Mouse (Mus musculus): ENCODE measurements around the gene Ccdc85c. TPM values are rescaled to one million over a fixed set of nuclear protein-coding genes. Genes with fewer than 3 reads are reported as not detected.

The Ccdc85c gene
- polyA plus RNA-seq, 1 experiment from 2014 or later = 4.9 TPM

- peaks cover 72% of the 10 kb centered on the region for H3K4me1 ChIP-seq
Observed at GRCm38 (mm10) chr12:108274313-108274595, 971 bp downstream of the Ccdc85c start.

DNA sequence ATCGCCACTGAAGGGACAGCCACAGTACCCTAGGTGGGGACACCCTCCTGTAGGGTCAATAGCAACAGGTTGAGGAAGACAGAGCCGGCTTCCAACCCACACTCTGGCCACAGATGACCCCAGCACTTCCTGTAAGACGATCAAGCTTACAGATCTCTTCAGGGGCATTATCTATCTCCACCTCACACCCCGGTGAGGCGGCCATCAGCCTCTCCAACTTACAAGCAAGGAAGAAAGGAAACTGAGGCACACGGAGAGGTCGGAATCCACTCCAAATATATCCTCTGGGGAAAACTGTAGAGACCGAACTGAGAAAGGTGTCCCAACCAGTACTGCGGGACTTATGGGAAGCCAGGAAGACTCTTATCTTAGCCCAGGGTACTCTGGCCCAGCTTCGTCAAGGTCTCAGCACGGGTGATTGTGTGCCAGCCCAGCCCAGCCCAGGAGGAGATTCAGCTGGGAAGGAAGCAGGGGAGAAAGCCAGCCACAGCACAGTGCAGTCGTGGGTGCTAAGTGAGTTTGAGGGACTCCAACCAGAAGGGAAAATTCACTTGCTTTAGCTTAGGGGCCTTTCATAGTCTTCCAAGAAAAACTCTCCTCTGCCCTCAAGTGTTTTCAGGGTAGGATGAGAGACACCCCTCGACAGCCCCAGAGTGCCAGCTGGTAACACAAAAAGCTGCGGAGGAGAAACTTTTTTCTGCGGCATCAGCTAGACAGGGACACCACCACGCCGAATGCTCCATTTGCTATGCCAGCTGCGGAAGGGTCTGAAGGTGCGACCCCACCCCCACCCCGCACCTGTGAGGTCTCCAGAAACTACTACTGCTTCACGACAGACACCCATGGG lies 1.5 kb downstream of the Ccdc85c start:
- Histone ChIP-seq H3K4me2 (peak overlapping the region; percentile 83), H3K4me1 (peaks cover 68% of the 10 kb centered on the region), H3K9ac (peak overlapping the region; percentile 73), H3K4me3 (peak overlapping the region; percentile 67), H3K9me3 (no peaks in the 10 kb centered on the region), H3K27ac (no peak overlapping the region), H3K27me3 (peaks cover 11% of the 10 kb centered on the region; the same call in 1 of the 2 replicates), H3K36me3 (no peaks in the 10 kb centered on the region)
- no peak for ATAC-seq (ENCODE audit: borderline replicate concordance, extremely low read depth, low FRiP score, low TSS enrichment)
- 6% methylated on average over 21 of the region's 21 CpGs for WGBS

More at GRCm38 (mm10) chr12:108274313-108274595, 971 bp downstream of the Ccdc85c start:
- Histone ChIP-seq H3K4me2 (peak overlapping the region; percentile 83), H3K9me3 (no peaks in the 10 kb centered on the region), H3K36me3 (no peaks in the 10 kb centered on the region), H3K4me3 (peak overlapping the region; percentile 67), H3K9ac (peak overlapping the region; percentile 73), H3K27me3 (peaks cover 11% of the 10 kb centered on the region; the same call in 1 of the 2 replicates), H3K27ac (no peak overlapping the region)
- 1% methylated on average over 31 of the region's 35 CpGs for WGBS
- ATAC-seq (ENCODE audit: borderline replicate concordance, extremely low read depth, low FRiP score, low TSS enrichment) = no peak

DNA sequence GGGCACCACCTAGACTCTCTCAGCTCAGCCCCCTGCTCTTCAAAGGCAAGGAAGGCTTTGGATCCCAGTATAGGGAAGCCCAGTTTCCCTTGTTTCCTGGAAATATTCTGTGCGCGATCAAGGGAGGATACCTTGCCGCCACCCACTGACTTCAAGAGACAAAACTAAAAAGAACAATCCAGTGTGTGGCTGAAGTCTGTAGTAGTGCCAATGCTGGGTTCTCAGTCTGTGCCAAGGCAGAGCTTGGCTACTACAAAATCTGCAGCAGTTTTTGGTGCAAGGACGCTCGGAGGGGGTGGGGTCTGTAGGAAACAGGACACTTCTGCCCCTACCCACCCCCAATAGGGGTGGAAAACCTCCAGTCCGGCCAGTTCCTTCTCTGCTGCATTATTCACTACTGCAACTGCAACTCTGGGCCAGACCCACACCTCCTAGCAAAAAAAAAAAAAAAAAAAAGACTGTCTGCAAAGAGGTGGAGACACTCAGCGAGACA lies 3.0 kb downstream of the Ccdc85c start:
- Histone ChIP-seq H3K4me2 (peak overlapping the region; percentile 83), H3K4me3 (no peak overlapping the region), H3K27me3 (peaks cover 8% of the 10 kb centered on the region; the same call in 1 of the 2 replicates), H3K9me3 (no peaks in the 10 kb centered on the region), H3K27ac (no peak overlapping the region), H3K36me3 (no peaks in the 10 kb centered on the region), H3K9ac (no peak overlapping the region), H3K4me1 (peaks cover 57% of the 10 kb centered on the region)
- WGBS = 53% methylated on average over 7 of the region's 7 CpGs
- ATAC-seq (ENCODE audit: borderline replicate concordance, extremely low read depth, low FRiP score, low TSS enrichment) = no peak

DNA sequence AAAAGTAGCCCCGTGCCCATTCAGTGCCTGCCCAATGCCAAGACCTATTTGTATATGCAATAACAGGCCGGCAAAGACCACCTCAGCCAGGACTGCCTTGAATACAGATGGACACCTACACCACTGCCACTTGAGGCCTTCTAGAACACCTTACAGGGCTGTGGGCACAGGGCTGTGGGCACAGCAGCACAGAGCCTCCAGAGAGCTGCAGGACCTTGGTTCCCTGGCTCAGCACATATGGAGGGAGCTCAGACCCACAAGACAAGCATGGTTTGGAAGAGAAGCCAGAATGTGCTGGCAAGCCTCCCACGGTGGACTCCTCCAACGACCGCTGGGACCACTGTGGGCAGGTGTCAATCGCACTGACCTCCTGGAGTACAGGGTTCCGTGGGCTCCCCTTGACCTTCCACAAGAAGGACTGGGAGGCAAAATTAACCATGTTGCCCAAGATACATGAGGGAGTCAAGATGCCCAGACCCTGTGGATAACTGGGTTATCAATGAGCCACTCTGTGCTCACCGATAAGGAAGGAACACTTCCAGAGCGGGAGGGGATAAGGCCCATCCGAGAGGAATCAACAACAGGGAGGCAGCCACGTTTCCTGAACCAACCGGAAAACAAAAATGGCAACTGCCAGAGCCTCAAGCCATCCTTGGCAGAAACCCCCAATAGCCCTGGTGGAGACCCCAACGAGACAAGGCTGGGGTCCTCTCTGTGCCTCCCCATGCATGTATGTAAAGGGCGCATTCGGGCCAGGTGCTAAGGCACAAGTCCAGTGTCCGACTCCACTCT lies 3.7 kb downstream of the Ccdc85c start:
- peaks cover 57% of the 10 kb centered on the region for H3K4me1 ChIP-seq
- ATAC-seq (ENCODE audit: borderline replicate concordance, extremely low read depth, low FRiP score, low TSS enrichment) = no peak
- no peak overlapping the region for H3K4me3 ChIP-seq
- no peaks in the 10 kb centered on the region for H3K36me3 ChIP-seq
- H3K9ac ChIP-seq = no peak overlapping the region
- H3K4me2 ChIP-seq = peak overlapping the region; percentile 83
- 76% methylated on average over 16 of the region's 16 CpGs for WGBS
- H3K27ac ChIP-seq = no peak overlapping the region
- H3K9me3 ChIP-seq = no peaks in the 10 kb centered on the region
- H3K27me3 ChIP-seq = peaks cover 7% of the 10 kb centered on the region; the same call in 1 of the 2 replicates

- ATAC-seq (ENCODE audit: borderline replicate concordance, extremely low read depth, low FRiP score, low TSS enrichment) = no peak
- Histone ChIP-seq H3K9ac (no peak overlapping the region), H3K9me3 (no peaks in the 10 kb centered on the region), H3K4me2 (no peak overlapping the region), H3K4me3 (no peak overlapping the region), H3K27me3 (peaks cover 7% of the 10 kb centered on the region; the same call in 1 of the 2 replicates), H3K4me1 (peaks cover 64% of the 10 kb centered on the region), H3K27ac (no peak overlapping the region), H3K36me3 (no peaks in the 10 kb centered on the region)
- WGBS = 50% methylated on average over 12 of the region's 13 CpGs
Observed at GRCm38 (mm10) chr12:108270240-108270919, 4.8 kb downstream of the Ccdc85c start.

- ATAC-seq (ENCODE audit: borderline replicate concordance, extremely low read depth, low FRiP score, low TSS enrichment) = no peak
- Histone ChIP-seq H3K4me2 (no peak overlapping the region), H3K36me3 (no peaks in the 10 kb centered on the region), H3K27ac (no peak overlapping the region), H3K9me3 (no peaks in the 10 kb centered on the region), H3K4me1 (peaks cover 69% of the 10 kb centered on the region), H3K9ac (no peak overlapping the region), H3K4me3 (no peak overlapping the region), H3K27me3 (peaks cover 6% of the 10 kb centered on the region; the same call in 1 of the 2 replicates)
- 65% methylated on average over 5 of the region's 5 CpGs for WGBS
Observed at GRCm38 (mm10) chr12:108269699-108270098, 5.5 kb downstream of the Ccdc85c start.

DNA sequence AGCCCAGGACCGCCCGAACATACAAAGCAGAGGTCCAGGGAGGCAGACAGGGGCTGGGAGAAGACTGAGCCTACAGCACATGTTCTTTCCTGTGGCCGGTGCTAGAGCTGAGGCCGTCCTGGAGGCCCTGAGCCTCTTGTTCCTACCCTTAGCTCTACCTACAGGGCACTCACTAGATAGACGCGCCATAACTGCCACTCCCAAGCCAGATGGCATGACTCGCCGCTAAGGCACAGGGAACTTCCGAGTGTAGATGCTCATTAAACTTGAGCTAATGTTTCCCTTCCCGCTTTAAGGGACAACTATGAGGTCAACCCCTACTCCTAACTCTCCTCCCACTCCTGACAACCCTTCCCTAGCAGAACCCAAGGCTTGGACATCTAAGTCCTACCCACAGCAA lies 6.3 kb downstream of the Ccdc85c start:
- no peak overlapping the region for H3K9ac ChIP-seq
- no peak overlapping the region for H3K4me2 ChIP-seq
- peaks cover 66% of the 10 kb centered on the region for H3K4me1 ChIP-seq
- 0 out of 2 replicates have a peak, but pooled peaks cover under 1% of the 10 kb centered on the region for H3K27me3 ChIP-seq
- no peak overlapping the region for H3K4me3 ChIP-seq
- no peaks in the 10 kb centered on the region for H3K36me3 ChIP-seq
- no peaks in the 10 kb centered on the region for H3K9me3 ChIP-seq
- WGBS = 85% methylated on average over 10 of the region's 10 CpGs
- no peak overlapping the region for H3K27ac ChIP-seq
- no peak for ATAC-seq (ENCODE audit: borderline replicate concordance, extremely low read depth, low FRiP score, low TSS enrichment)

DNA sequence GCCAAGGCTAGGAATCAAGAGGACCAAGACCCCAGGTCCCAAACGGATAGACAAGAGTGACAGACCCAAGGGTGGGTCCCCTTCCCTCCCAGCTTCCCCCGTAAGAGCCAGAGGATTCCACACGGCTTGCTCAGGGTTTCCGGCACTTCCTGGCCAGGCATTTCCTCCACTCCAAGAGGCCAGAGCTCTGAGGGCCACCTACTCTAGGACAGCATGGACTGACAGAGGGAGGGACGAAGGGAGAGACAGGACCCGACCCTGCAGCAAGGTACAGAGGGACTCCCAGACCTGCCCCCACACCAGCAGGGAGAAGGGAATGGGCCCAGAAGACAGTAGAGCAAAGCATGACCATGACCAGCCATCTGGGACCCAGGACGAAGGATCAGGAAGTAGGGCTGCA lies 7.6 kb downstream of the Ccdc85c start:
- Histone ChIP-seq H3K4me3 (no peak overlapping the region), H3K9me3 (no peaks in the 10 kb centered on the region), H3K4me1 (peaks cover 52% of the 10 kb centered on the region), H3K9ac (no peak overlapping the region), H3K36me3 (no peaks in the 10 kb centered on the region), H3K27ac (peak overlapping the region; percentile 52; the same call in 1 of the 2 replicates), H3K4me2 (no peak overlapping the region), H3K27me3 (no peaks in the 10 kb centered on the region)
- ATAC-seq (ENCODE audit: borderline replicate concordance, extremely low read depth, low FRiP score, low TSS enrichment) = no peak
- WGBS = 62% methylated on average over 7 of the region's 7 CpGs

DNA sequence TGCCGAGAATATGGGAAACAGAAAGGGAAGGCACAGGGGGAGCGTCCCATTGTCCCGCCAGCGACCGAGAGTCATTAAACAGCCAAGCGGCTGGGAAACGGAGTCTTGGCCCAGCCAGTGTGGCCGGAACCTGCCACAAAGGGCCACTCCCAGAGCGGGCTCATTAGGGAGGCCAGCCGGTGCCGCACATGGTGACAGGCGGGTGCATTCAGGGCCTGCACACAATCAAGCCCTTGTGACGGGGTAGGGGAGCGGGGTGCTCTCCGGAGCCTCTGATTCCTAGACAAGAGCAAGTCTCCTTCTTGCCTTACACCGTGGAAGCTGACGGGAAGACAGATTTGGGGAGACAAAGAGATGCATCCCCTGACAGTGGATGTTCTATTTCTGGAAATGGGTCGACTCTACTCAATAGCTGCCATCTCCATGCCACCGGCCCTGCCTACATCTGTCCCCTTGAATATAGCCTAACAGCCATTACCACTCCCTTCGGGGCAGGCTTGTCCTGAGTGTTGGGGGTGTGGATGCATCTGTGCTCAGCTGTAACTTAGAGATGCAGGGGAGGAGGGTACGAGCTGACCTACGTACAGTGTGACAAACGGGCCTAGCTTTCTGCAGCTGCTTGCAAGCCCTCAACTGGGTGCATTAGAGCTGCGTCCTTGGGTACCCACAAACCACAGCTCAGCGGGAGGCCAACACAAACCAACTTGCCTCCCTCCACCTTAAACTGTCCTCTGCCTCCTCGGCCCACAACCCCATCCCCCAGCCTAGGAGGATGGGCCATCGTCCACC lies 9.2 kb downstream of the Ccdc85c start:
- peaks cover 38% of the 10 kb centered on the region for H3K4me1 ChIP-seq
- H3K36me3 ChIP-seq = no peaks in the 10 kb centered on the region
- H3K9me3 ChIP-seq = no peaks in the 10 kb centered on the region
- H3K27me3 ChIP-seq = no peaks in the 10 kb centered on the region
- WGBS = 43% methylated on average over 27 of the region's 27 CpGs
- peak overlapping the region; percentile 11; the same call in 1 of the 2 replicates for H3K4me2 ChIP-seq
- peak overlapping the region; percentile 34 for H3K27ac ChIP-seq
- H3K9ac ChIP-seq = 0 out of 2 replicates have a peak overlapping the region, but pooled peaks have one; percentile 6
- no peak overlapping the region for H3K4me3 ChIP-seq
- no peak for ATAC-seq (ENCODE audit: borderline replicate concordance, extremely low read depth, low FRiP score, low TSS enrichment)

GRCm38 (mm10) chr12:108264918-108265317 lies 10.3 kb downstream of the Ccdc85c start:
- Histone ChIP-seq H3K27me3 (no peaks in the 10 kb centered on the region), H3K9ac (no peak overlapping the region), H3K36me3 (no peaks in the 10 kb centered on the region), H3K4me2 (no peak overlapping the region), H3K9me3 (no peaks in the 10 kb centered on the region), H3K4me3 (no peak overlapping the region), H3K4me1 (peaks cover 31% of the 10 kb centered on the region), H3K27ac (peak overlapping the region; percentile 34; the same call in 1 of the 2 replicates)
- ATAC-seq (ENCODE audit: borderline replicate concordance, extremely low read depth, low FRiP score, low TSS enrichment) = no peak
- whole genome bisulfite sequencing = 60% methylated on average over 7 of the region's 7 CpGs

- Histone ChIP-seq H3K4me1 (peaks cover 32% of the 10 kb centered on the region), H3K9ac (no peak overlapping the region), H3K27me3 (no peaks in the 10 kb centered on the region), H3K27ac (no peak overlapping the region), H3K4me2 (no peak overlapping the region), H3K36me3 (no peaks in the 10 kb centered on the region), H3K4me3 (no peak overlapping the region), H3K9me3 (no peaks in the 10 kb centered on the region)
- no peak for ATAC-seq (ENCODE audit: borderline replicate concordance, extremely low read depth, low FRiP score, low TSS enrichment)
- 82% methylated on average over 12 of the region's 12 CpGs for WGBS
Observed at GRCm38 (mm10) chr12:108260950-108261349, 14.3 kb downstream of the Ccdc85c start.

All from lung, embryonic 15.5 days (tissue).